9 mouse cellular contexts compared by ENCODE assay signal in genomic region chr8:94733821-94734465, GRCm38 (mm10). TPM values are rescaled to one million over a fixed set of nuclear protein-coding genes. Genes with fewer than 3 reads are reported as not detected.
DNase-seq lines count a peak whose midpoint lies in the region; ATAC-seq and TF ChIP-seq lines count a peak whose summit lies in the region.
"Had no signal": no experiment of that assay in that cellular context is flagged by ENCODE, and none has a peak within 500 bp of the region (broad histone marks: within the 10 kb centered on the region; RNA-seq: fewer than 3 reads in every experiment).

No protein-coding gene starts in this region.

- intact Hi-C loops in gastrocnemius, postnatal 14 days (cut with DNase I; ENCODE audit: low total_unique reads): no loop called here

- H3K36me3 ChIP-seq in hindbrain, postnatal 0 days (ENCODE audit: insufficient read depth, low read length): no peaks in the 10 kb centered on the region
- no peaks in the 10 kb centered on the region for H3K36me3 ChIP-seq in hindbrain, embryonic 16.5 days (ENCODE audit: control insufficient read depth, insufficient read depth, low read length)
- H3K36me3 ChIP-seq in liver, embryonic 11.5 days (ENCODE audit: control insufficient read depth, insufficient read depth, low read length): no peaks in the 10 kb centered on the region
- H3K36me3 ChIP-seq in spleen, adult 2 months (ENCODE audit: control insufficient read depth, insufficient read depth, low read length): no peaks in the 10 kb centered on the region

- ATAC-seq in hindbrain, postnatal 0 days: no peak
- ATAC-seq in hindbrain, embryonic 16.5 days: no peak
- peak; percentile 96 for ATAC-seq in liver, embryonic 11.5 days (replicated peaks; ENCODE audit: low FRiP score)

- DNase-seq in hindbrain, postnatal 0 days (ENCODE audit: low spot score): peak; percentile 8
- peak; percentile 49 for DNase-seq in adipocyte (ENCODE audit: low spot score)
- DNase-seq in liver, embryonic 11.5 days (ENCODE audit: low spot score): no peak
- DNase-seq in spleen, adult 2 months (ENCODE audit: low read depth in 1 of 2, low spot score in 2 of 2): no peak
- no peak for DNase-seq in T-cell, adult 2 months (ENCODE audit: low spot score)
- DNase-seq in adrenal gland, adult 2 months: no peak
- DNase-seq in gastrocnemius, postnatal 14 days: no peak

- no peaks in the 10 kb centered on the region for H3K9me3 ChIP-seq in hindbrain, postnatal 0 days (ENCODE audit: low read length)
- H3K9me3 ChIP-seq in hindbrain, embryonic 16.5 days (ENCODE audit: control insufficient read depth, low read length): no peaks in the 10 kb centered on the region
- no peaks in the 10 kb centered on the region for H3K9me3 ChIP-seq in liver, embryonic 11.5 days (ENCODE audit: control insufficient read depth, low read length)

- no peak overlapping the region for H3K4me3 ChIP-seq in hindbrain, postnatal 0 days (ENCODE audit: low read length)
- H3K4me3 ChIP-seq in hindbrain, embryonic 16.5 days (ENCODE audit: low read length): no peak overlapping the region
- H3K4me3 ChIP-seq in liver, embryonic 11.5 days (ENCODE audit: low read depth, low read length): no peak overlapping the region
- no peak overlapping the region for H3K4me3 ChIP-seq in spleen, adult 2 months (ENCODE audit: extremely low read depth, insufficient read depth, insufficient read length)

- no peak overlapping the region for H3K9ac ChIP-seq in hindbrain, postnatal 0 days (replicated peaks; ENCODE audit: low read length)
- H3K9ac ChIP-seq in hindbrain, embryonic 16.5 days (ENCODE audit: low read depth, low read length): no peak overlapping the region
- H3K9ac ChIP-seq in liver, embryonic 11.5 days (ENCODE audit: low read depth, low read length): 0 out of 2 replicates have a peak overlapping the region, but pooled peaks have one; percentile 49

- TF ChIP-seq POLR2A in spleen, adult 2 months (IDR thresholded peaks at IDR 0.05; ENCODE audit: low read depth, low read length): no peak

- no peak for TF ChIP-seq CTCF in hindbrain, postnatal 0 days (IDR thresholded peaks at IDR 0.05; ENCODE audit: low read depth)
- no peak for TF ChIP-seq CTCF in spleen, adult 2 months (IDR thresholded peaks at IDR 0.05; ENCODE audit: extremely low read depth, insufficient read depth, insufficient read length, insufficient replicate concordance)

- H3K27me3 ChIP-seq in hindbrain, postnatal 0 days (ENCODE audit: insufficient read depth, low read length): no peaks in the 10 kb centered on the region
- H3K27me3 ChIP-seq in hindbrain, embryonic 16.5 days (replicated peaks; ENCODE audit: control insufficient read depth, insufficient read depth, low read length): no peaks in the 10 kb centered on the region
- no peaks in the 10 kb centered on the region for H3K27me3 ChIP-seq in liver, embryonic 11.5 days (replicated peaks; ENCODE audit: control insufficient read depth, insufficient read depth, low read length)
- H3K27me3 ChIP-seq in spleen, adult 2 months (ENCODE audit: control insufficient read depth, insufficient read depth, low read length): no peaks in the 10 kb centered on the region

- H3K4me1 ChIP-seq in hindbrain, postnatal 0 days (ENCODE audit: insufficient read depth, low read length): no peaks in the 10 kb centered on the region
- no peaks in the 10 kb centered on the region for H3K4me1 ChIP-seq in hindbrain, embryonic 16.5 days (ENCODE audit: control insufficient read depth, insufficient read depth, low read depth, low read length)
- H3K4me1 ChIP-seq in liver, embryonic 11.5 days (replicated peaks; ENCODE audit: control insufficient read depth, insufficient read depth, low read length): peaks cover 20% of the 10 kb centered on the region
- H3K4me1 ChIP-seq in spleen, adult 2 months (ENCODE audit: control insufficient read depth, insufficient read depth, insufficient read length): peaks cover 10% of the 10 kb centered on the region

- H3K4me2 ChIP-seq in hindbrain, postnatal 0 days (ENCODE audit: low read depth, low read length): no peak overlapping the region
- no peak overlapping the region for H3K4me2 ChIP-seq in hindbrain, embryonic 16.5 days (ENCODE audit: low read length)
- H3K4me2 ChIP-seq in liver, embryonic 11.5 days: peak overlapping the region; percentile 37

- 63% methylated on average over 5 of the region's 5 CpGs for WGBS in hindbrain, postnatal 0 days
- WGBS in hindbrain, embryonic 16.5 days: 70% methylated on average over 5 of the region's 5 CpGs
- WGBS in liver, embryonic 11.5 days: 48% methylated on average over 5 of the region's 5 CpGs
- WGBS in spleen, adult 2 months: 27% methylated on average over 5 of the region's 5 CpGs

- no peak overlapping the region for H3K27ac ChIP-seq in hindbrain, postnatal 0 days
- H3K27ac ChIP-seq in hindbrain, embryonic 16.5 days (ENCODE audit: low read depth, low read length): no peak overlapping the region
- H3K27ac ChIP-seq in liver, embryonic 11.5 days (ENCODE audit: low read depth, low read length): peak overlapping the region; percentile 82
- peak overlapping the region; percentile 50; the same call in 1 of the 2 replicates for H3K27ac ChIP-seq in spleen, adult 2 months (ENCODE audit: insufficient read depth, low read length)

RNA-seq across cellular contexts. Expression of gene Ccl22, which starts 11.4 kb away (rescaled TPM):
- total RNA-seq in hindbrain, postnatal 0 days (2014; rRNA removed): 0.05 TPM in 1 of 2 replicates, not detected in the other
- polyA plus RNA-seq in hindbrain, postnatal 0 days (2015; fragmentation: Nextera tagmentation; extraction: Ambion mirVana): 0.10 and 0.13 TPM in 2 replicates
- not detected in 2 replicates for polyA plus RNA-seq in hindbrain, embryonic 16.5 days (2015; fragmentation: Nextera tagmentation; extraction: Ambion mirVana)
- polyA plus RNA-seq in liver, embryonic 11.5 days (2014; fragmentation: Nextera tagmentation; extraction: Ambion mirVana): not detected in 2 replicates
- polyA plus RNA-seq in spleen, adult 2 months (2012; rRNA removed): 5.8 and 7.9 TPM in 2 replicates
- total RNA-seq in adrenal gland, adult 2 months (2021): not detected
- polyA plus RNA-seq in adrenal gland, adult 2 months (2012; rRNA removed): 0.44 and 0.55 TPM in 2 replicates
- not detected for total RNA-seq in gastrocnemius, postnatal 14 days (2021)
- total RNA-seq: heart, postnatal 25 days had no signal

RNA-seq across cellular contexts. Expression of gene Pllp, which starts 37.9 kb away (rescaled TPM):
- 19.0 and 20.3 TPM in 2 replicates for total RNA-seq in hindbrain, postnatal 0 days (2014; rRNA removed)
- 18.6 and 20.6 TPM in 2 replicates for polyA plus RNA-seq in hindbrain, postnatal 0 days (2015; fragmentation: Nextera tagmentation; extraction: Ambion mirVana)
- 3.5 and 8.1 TPM in 2 replicates for polyA plus RNA-seq in hindbrain, embryonic 16.5 days (2015; fragmentation: Nextera tagmentation; extraction: Ambion mirVana)
- polyA plus RNA-seq in liver, embryonic 11.5 days (2014; fragmentation: Nextera tagmentation; extraction: Ambion mirVana): 3.4 and 4.5 TPM in 2 replicates
- 0.21 and 0.31 TPM in 2 replicates for polyA plus RNA-seq in spleen, adult 2 months (2012; rRNA removed)
- total RNA-seq in adrenal gland, adult 2 months (2021): 1 to 10 TPM in 1 of 2 experiments, under 1 TPM in 1; 0.49 to 1.1 TPM
- 1.5 and 2.6 TPM in 2 replicates for polyA plus RNA-seq in adrenal gland, adult 2 months (2012; rRNA removed)
- 10 to 100 TPM in 1 of 2 experiments, 1 to 10 TPM in 1; 2.7 to 13.1 TPM for total RNA-seq in gastrocnemius, postnatal 14 days (2021)

RNA-seq across cellular contexts. Expression of gene Cx3cl1, which starts 37.9 kb away (rescaled TPM):
- total RNA-seq in hindbrain, postnatal 0 days (2014; rRNA removed): 99.6 and 100 TPM in 2 replicates
- 74.1 and 87.9 TPM in 2 replicates for polyA plus RNA-seq in hindbrain, postnatal 0 days (2015; fragmentation: Nextera tagmentation; extraction: Ambion mirVana)
- 61.2 and 62.0 TPM in 2 replicates for polyA plus RNA-seq in hindbrain, embryonic 16.5 days (2015; fragmentation: Nextera tagmentation; extraction: Ambion mirVana)
- 0.53 and 0.78 TPM in 2 replicates for polyA plus RNA-seq in liver, embryonic 11.5 days (2014; fragmentation: Nextera tagmentation; extraction: Ambion mirVana)
- 3.0 and 3.1 TPM in 2 replicates for polyA plus RNA-seq in spleen, adult 2 months (2012; rRNA removed)
- 10 to 100 TPM; 29.3 to 48.2 TPM for total RNA-seq in adrenal gland, adult 2 months (2021)
- polyA plus RNA-seq in adrenal gland, adult 2 months (2012; rRNA removed): 116 and 153 TPM in 2 replicates
- under 1 TPM; 0.82 to 0.96 TPM for total RNA-seq in gastrocnemius, postnatal 14 days (2021)

Comparison
In these comparisons a context has a peak if more than half of its experiments do, and no peak if none do; other contexts are left out.
1. DNase-seq: peak in hindbrain, postnatal 0 days (single experiment) and adipocyte (single experiment); none in liver, embryonic 11.5 days (single experiment), spleen, adult 2 months (0 of 2), T-cell, adult 2 months (single experiment), adrenal gland, adult 2 months (single experiment) and gastrocnemius, postnatal 14 days (single experiment).
2. H3K27ac ChIP-seq: peak in liver, embryonic 11.5 days (single experiment) and spleen, adult 2 months (single experiment); none in hindbrain, postnatal 0 days (single experiment) and hindbrain, embryonic 16.5 days (single experiment).
3. RNA of gene Cx3cl1, which starts 37.9 kb away (polyA plus RNA-seq): 116 to 153 TPM in adrenal gland, adult 2 months, 74.1 to 87.9 TPM in hindbrain, postnatal 0 days and 61.2 to 62.0 TPM in hindbrain, embryonic 16.5 days; 3.0 to 3.1 TPM in spleen, adult 2 months and 0.53 to 0.78 TPM in liver, embryonic 11.5 days; every median in the first group is over 10 times any median in the second.